Mouse (Mus musculus): ENCODE results near the gene Eid2.

The Eid2 gene

GRCm38 (mm10) chr7:28290638-28291590 is 23.2 kb downstream of the Eid2 start, which contains the start of gene Selenov:
Gene Selenov, minus strand, starts transcription at chr7:28291186.
- no peak for DNase-seq (ENCODE audit: low read depth, low spot score)

GRCm38 (mm10) chr7:28294481-28294880 is 26.8 kb downstream of the Eid2 start:
- peak; percentile 47 for DNase-seq (ENCODE audit: low read depth, low spot score)

DNA sequence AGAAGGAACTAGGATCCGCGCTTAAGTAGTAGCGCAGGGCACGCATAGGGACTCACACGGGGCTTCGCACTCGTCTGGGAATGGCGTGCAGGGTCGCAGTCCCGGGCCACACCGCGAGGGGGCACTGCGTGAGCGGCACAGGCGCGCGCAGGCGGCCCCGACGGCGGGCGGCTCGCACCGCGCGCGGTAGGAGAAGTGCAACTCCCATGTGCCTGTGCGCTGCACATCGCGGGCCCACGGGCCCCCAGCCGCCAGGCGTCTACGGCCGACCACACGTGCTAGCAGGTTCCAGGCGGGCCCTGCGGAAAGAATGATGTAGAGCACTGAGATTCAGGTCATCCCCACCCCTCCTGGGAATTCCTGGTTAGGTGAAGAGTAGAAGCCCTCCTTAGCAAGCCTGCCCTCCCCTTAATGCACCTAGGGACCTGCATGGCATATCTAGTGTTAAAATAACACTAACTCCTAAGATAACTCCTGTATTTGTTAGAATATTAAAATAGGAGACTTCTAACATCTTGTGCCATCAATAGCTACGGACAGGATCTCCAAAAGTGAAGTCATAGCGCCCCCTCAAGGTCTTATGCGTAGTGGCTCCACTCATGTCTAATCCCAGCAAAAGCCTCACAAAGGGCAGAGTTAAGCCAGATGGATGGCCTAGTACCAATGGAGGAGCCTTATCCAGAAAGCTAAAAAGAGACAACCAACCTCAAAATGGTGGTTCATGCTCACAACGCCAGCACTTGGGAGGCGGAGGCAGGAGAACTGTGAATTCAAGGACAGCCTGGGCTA is 31.4 kb downstream of the Eid2 start:
- peak; percentile 44 for DNase-seq (ENCODE audit: low read depth, low spot score)

DNA sequence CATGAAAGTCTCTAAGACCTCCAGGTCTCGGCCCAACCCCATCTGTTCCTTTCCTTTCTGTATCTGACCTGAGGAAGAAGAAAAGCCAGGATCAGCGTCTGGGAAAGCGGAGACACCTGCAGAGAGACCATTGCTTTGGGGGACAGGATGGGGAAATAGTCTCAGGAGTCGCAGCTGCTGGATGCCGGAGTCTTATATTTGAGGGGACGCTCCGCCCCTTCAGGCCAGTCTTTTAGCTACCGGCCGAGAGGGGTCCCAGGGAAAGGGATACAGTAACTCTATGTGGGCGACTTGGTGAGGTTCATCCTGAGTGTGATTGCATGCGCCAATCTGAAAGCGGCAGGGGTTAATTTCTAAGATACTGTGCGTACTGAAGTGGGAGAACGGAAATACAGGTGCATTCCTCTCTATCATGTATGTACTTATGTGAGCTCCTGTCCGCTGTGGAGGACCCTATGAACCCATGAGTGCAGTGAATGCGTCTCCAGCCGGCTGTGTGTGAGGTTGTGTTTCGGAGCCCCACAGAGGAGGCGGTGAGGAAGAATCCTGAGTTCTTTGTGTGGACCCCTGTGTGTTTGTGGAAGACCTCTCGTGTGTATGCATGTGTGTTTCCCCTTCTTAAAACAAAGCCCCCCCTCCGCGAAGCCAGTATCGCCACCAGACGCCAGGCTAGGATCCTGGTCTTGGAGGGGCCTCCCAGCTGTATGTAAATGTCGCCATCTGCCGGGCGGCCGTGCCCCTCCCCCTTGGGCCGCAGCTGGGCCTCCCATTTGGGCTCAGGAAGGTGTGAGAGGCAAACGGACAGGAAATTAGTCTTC is 34.1 kb downstream of the Eid2 start, which contains the start of gene Dll3:
Gene Dll3, minus strand, starts transcription at position 623 of the 818 bp plus-strand sequence.
- peak; percentile 31 for DNase-seq (ENCODE audit: low read depth, low spot score)

- DNase-seq (ENCODE audit: low read depth, low spot score) = no peak
Measured at GRCm38 (mm10) chr7:28305641-28306040, 38.0 kb downstream of the Eid2 start.

GRCm38 (mm10) chr7:28306216-28306615 is 38.5 kb downstream of the Eid2 start:
- DNase-seq (ENCODE audit: low read depth, low spot score) = no peak

- DNase-seq (ENCODE audit: low read depth, low spot score) = no peak
Measured at GRCm38 (mm10) chr7:28309737-28310136, 42.1 kb downstream of the Eid2 start.

DNA sequence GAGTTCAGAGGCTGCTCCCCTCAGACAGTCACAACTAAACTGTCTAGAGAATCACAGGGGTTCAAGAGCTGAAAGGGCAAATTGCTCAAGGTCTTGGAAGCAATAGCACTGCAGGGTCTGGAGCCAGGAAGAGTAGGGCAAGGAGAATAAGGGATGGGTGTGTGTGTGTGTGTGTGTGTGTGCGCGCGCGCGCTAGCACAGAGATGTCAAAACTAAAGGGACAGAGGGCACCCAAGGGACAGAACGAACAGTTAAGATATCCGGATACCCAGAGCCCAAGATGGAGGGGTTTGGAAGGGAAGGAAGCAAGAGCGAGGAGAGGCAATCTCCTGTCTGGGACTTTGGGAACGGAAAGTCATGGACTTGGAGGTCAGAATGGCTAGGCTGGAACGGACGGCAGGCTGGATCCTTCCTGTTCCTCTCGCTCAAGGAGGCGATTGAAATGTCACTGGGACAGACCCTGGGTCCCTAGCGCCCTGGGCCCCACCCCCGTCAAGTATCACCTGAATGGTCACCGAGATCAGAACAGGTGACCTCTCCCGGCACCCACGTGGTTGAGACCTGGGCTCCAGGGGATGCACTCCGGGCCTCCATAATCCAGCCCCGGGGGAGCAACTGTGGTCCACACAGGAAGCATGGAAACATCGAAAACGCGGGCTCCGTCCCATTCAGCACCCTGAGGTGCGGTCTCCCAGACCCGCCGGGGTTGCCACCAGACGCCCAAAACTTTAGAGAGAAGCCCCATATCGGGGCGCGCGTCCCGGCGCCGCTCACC is 43.7 kb downstream of the Eid2 start:
- DNase-seq (ENCODE audit: low read depth, low spot score) = peak; percentile 18

GRCm38 (mm10) chr7:28311926-28312543 is 44.4 kb downstream of the Eid2 start, which contains the start of gene Timm50:
Gene Timm50, minus strand, starts transcription at chr7:28312072.
- DNase-seq (ENCODE audit: low read depth, low spot score) = peak; percentile 96

DNA sequence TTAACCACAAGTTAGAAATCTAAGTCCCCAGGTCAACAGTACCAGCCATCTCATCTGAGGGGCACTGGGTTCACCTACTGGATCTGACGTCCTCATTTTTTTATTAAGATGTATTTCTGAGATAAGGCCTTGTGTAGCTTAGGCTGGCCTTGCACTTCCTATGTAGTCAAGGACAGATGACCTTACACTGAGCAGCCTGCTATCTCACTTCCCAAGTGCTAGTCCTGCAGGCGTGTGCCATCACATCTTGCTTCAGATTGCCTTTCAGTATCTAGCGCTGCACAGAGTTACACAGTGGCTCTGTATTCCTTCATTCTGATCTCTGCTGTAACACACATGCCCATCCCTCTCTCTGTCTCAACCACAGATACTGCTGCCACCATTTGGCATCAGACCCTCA is 50.4 kb downstream of the Eid2 start:
- no peak for DNase-seq (ENCODE audit: low read depth, low spot score)

DNA sequence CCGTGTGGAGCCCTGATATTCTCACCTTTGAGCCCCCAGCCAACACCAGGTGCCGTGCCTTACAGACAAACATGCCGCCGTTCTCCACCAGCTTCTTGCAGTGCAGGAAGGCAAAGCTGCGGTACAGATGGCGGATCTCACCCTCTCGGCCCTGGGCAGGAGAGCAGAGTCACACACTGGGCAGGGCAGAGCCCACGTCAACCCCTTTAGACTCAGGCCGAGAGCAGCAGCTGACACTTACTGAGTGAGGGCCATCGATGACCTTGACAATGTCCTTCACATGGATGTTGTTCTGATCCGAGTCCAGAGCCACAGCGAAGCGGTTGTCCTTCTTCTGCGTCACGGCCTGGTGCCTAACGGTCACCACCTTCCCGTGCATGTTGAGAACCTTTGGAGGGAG is 51.0 kb downstream of the Eid2 start:
- DNase-seq (ENCODE audit: low read depth, low spot score) = no peak
